Mouse (Mus musculus): ENCODE data around the gene Hhipl1. TPM values are rescaled to one million over a fixed set of nuclear protein-coding genes. Genes with fewer than 3 reads are reported as not detected.

The Hhipl1 gene
- polyA plus RNA-seq, 1 experiment: 0.54 TPM

DNA sequence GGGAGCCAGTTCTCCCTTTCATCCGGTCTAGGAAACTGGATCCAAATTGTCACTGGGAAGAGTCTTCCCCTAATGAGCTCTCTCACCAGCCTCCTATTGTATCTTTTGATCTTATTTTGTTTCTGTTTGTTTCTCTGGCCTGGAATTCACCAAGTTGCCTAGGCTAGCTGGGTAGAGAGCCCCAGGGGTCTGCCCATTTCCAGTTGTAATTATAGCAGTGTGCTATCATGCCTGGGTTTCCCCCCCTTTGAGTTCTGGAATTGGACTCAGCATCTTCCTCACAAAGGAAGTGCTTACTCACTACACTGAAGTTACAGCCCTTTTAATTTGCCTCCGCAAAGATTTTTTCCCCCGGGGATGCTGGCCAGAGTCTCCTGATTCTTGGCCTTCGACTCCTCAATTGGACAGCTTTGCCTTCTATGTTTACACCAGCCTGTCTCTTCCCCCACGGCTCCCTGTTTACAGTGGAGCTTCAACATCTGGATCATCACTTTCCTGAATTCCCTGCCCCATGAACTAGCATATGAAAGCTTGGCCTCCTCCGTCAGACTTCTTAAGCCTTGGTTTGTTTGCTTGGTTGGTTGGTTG is 2.2 kb upstream of the Hhipl1 start:
- Histone ChIP-seq H3K4me3 (ENCODE audit: control insufficient read depth, insufficient read depth, low read length) (no peak overlapping the region), H3K27ac (ENCODE audit: control insufficient read depth, insufficient read depth, low read length) (no peak overlapping the region), H3K27me3 (ENCODE audit: control insufficient read depth, insufficient read depth, low read length) (peaks cover 11% of the 10 kb centered on the region), H3K36me3 (ENCODE audit: control insufficient read depth, insufficient read depth, low read length) (no peaks in the 10 kb centered on the region), H3K4me1 (replicated peaks; ENCODE audit: control insufficient read depth, insufficient read depth, low read length) (no peaks in the 10 kb centered on the region)
- no peak for DNase-seq
- TF ChIP-seq POLR2A (IDR thresholded peaks at IDR 0.05; ENCODE audit: control insufficient read depth, extremely low read depth, insufficient read depth, low read length, poor library complexity): no peak
- no peak for TF ChIP-seq CTCF (IDR thresholded peaks at IDR 0.05; ENCODE audit: borderline replicate concordance, control insufficient read depth, extremely low read depth, insufficient read depth, low read length, poor library complexity)
- 53% methylated on average over 6 of the region's 6 CpGs for WGBS

DNA sequence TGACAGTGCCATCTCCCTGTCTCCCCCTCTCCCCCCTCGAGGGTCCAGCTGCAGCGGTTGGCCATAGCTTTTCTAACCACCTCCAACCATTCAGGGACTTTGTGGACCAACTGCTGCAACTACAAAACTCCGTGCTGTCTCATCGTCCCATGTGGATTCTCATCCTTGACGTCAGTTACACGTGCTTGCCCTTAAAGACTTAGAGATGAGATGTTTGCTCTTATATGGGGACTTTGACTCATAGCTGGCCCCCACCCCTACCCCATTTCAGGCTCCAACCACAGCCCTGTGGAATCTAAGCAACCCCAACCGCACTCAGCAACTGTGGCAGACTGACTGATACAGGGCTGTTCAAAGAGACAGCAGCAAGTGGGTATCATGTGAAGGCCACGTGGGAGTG is 898 bp upstream of the Hhipl1 start:
- no peak for TF ChIP-seq POLR2A (IDR thresholded peaks at IDR 0.05; ENCODE audit: control insufficient read depth, extremely low read depth, insufficient read depth, low read length, poor library complexity)
- no peak for TF ChIP-seq CTCF (IDR thresholded peaks at IDR 0.05; ENCODE audit: borderline replicate concordance, control insufficient read depth, extremely low read depth, insufficient read depth, low read length, poor library complexity)
- no peaks in the 10 kb centered on the region for H3K4me1 ChIP-seq (replicated peaks; ENCODE audit: control insufficient read depth, insufficient read depth, low read length)
- 71% methylated on average over 8 of the region's 8 CpGs for WGBS
- H3K4me3 ChIP-seq (ENCODE audit: control insufficient read depth, insufficient read depth, low read length): no peak overlapping the region
- DNase-seq: no peak
- H3K27ac ChIP-seq (ENCODE audit: control insufficient read depth, insufficient read depth, low read length): no peak overlapping the region
- H3K27me3 ChIP-seq (ENCODE audit: control insufficient read depth, insufficient read depth, low read length): peaks cover 11% of the 10 kb centered on the region
- no peaks in the 10 kb centered on the region for H3K36me3 ChIP-seq (ENCODE audit: control insufficient read depth, insufficient read depth, low read length)

DNA sequence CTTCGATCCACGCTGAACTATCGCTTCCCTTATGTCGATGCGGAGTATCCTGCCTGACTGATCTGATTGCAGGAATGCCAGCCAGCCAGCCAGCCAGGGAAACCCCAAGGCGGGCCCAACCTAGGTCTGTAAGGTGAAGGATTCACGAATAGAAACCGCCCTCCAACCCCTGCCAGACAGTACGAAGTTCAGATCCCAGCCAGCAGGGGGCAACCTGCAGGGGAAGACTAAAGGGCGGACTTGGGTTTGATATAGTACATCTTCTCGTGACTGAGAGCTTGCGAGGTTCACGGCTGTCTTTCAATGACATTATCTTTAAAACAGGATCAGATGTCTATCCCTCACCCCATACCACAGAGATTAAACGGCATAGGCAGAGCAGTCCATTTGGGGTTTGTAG is 1.5 kb downstream of the Hhipl1 start:
- peak; percentile 61 for DNase-seq
- Histone ChIP-seq H3K27me3 (ENCODE audit: control insufficient read depth, insufficient read depth, low read length) (peaks cover 11% of the 10 kb centered on the region), H3K27ac (ENCODE audit: control insufficient read depth, insufficient read depth, low read length) (no peak overlapping the region), H3K4me1 (replicated peaks; ENCODE audit: control insufficient read depth, insufficient read depth, low read length) (no peaks in the 10 kb centered on the region), H3K4me3 (ENCODE audit: control insufficient read depth, insufficient read depth, low read length) (no peak overlapping the region), H3K36me3 (ENCODE audit: control insufficient read depth, insufficient read depth, low read length) (no peaks in the 10 kb centered on the region)
- no peak for TF ChIP-seq POLR2A (IDR thresholded peaks at IDR 0.05; ENCODE audit: control insufficient read depth, extremely low read depth, insufficient read depth, low read length, poor library complexity)
- peak; percentile 77; the same call in 1 of the 2 replicates for TF ChIP-seq CTCF (IDR thresholded peaks at IDR 0.05; ENCODE audit: borderline replicate concordance, control insufficient read depth, extremely low read depth, insufficient read depth, low read length, poor library complexity)
- WGBS: 22% methylated on average over 14 of the region's 14 CpGs

DNA sequence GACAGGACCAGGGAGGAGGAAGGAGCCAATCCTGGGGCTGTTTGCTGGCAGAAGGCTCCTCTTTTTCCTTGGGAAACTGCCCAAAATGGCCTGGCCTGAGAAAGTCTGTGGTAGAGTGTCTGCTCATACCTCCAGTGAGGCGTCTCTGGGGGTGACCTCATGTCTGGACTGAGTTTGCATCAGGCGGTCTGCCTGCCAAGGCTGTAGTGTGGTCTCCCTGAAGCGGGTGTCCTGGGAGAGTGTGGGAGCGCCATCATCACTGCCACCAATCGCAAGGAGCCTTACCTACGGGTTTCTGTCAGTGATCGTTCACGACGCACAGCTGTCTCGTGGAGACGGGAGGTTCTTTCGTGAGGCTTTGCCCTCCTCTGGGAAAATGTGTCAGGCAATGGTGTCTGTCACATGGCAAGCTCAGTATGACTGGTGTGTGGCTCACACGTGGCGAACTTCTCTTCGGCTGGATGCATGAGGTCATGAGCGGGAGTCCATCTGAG is 2.3 kb downstream of the Hhipl1 start:
- TF ChIP-seq POLR2A (IDR thresholded peaks at IDR 0.05; ENCODE audit: control insufficient read depth, extremely low read depth, insufficient read depth, low read length, poor library complexity) (no peak), CTCF (IDR thresholded peaks at IDR 0.05; ENCODE audit: borderline replicate concordance, control insufficient read depth, extremely low read depth, insufficient read depth, low read length, poor library complexity) (no peak)
- Histone ChIP-seq H3K4me1 (replicated peaks; ENCODE audit: control insufficient read depth, insufficient read depth, low read length) (no peaks in the 10 kb centered on the region), H3K27ac (ENCODE audit: control insufficient read depth, insufficient read depth, low read length) (no peak overlapping the region), H3K4me3 (ENCODE audit: control insufficient read depth, insufficient read depth, low read length) (no peak overlapping the region), H3K36me3 (ENCODE audit: control insufficient read depth, insufficient read depth, low read length) (no peaks in the 10 kb centered on the region), H3K27me3 (ENCODE audit: control insufficient read depth, insufficient read depth, low read length) (peaks cover 11% of the 10 kb centered on the region)
- no peak for DNase-seq
- 94% methylated on average over 16 of the region's 16 CpGs for WGBS

DNA sequence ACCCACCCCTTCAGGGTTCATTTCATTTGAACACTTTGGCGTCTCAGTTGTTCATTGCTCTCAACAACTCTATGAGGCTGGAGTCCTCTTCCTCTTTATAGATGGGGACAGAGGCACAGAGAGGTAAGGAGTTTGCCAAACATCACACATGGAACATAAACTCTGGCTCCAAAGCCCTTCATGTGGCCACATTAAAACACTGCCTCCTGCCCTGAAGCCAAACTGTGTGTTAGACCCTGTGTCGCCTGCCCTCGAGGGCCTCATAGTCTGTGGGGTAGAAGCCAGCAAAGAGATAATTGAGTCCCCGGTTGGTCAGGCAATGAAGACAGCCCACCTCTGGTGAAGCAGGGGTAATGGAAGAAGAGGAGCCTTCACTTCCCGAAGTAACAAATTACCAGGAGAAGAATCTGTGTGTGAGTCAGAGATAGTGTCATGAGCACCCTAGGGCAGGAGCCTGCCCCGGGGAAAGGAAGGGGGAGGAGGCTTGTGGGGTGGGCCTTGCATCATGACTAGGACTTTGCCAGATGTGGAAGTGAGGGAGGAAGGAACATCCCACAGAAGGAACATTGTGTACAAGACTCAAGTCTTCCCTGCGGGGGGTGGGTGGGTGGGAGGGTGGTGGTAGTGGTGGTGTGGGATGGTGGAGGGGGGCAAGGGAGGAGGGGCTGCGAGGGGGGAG is 3.2 kb downstream of the Hhipl1 start:
- WGBS: 30% methylated on average over 7 of the region's 8 CpGs
- no peak for DNase-seq
- Histone ChIP-seq H3K27me3 (ENCODE audit: control insufficient read depth, insufficient read depth, low read length) (peaks cover 11% of the 10 kb centered on the region), H3K4me3 (ENCODE audit: control insufficient read depth, insufficient read depth, low read length) (no peak overlapping the region), H3K27ac (ENCODE audit: control insufficient read depth, insufficient read depth, low read length) (no peak overlapping the region), H3K4me1 (replicated peaks; ENCODE audit: control insufficient read depth, insufficient read depth, low read length) (no peaks in the 10 kb centered on the region), H3K36me3 (ENCODE audit: control insufficient read depth, insufficient read depth, low read length) (no peaks in the 10 kb centered on the region)
- TF ChIP-seq CTCF (IDR thresholded peaks at IDR 0.05; ENCODE audit: borderline replicate concordance, control insufficient read depth, extremely low read depth, insufficient read depth, low read length, poor library complexity): no peak
- TF ChIP-seq POLR2A (IDR thresholded peaks at IDR 0.05; ENCODE audit: control insufficient read depth, extremely low read depth, insufficient read depth, low read length, poor library complexity): no peak

DNA sequence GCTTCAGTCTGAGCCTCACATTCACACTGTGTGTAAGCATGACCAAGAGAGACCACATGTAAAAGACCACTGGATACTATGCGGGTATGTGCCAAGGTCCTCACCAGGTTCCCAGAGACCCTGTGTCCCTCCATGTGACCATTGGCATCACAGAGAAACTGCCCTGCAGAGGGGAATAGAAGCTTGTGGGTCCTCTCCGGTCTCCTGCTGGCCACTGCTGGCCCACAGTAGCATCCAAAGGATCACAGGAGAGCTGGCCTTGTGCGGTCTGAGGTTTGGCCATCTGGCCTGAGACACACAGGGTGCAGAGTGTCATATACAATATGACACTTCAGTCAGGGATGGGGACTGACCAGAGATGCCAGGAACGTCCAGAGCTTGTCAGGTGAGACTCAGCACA is 4.0 kb downstream of the Hhipl1 start:
- Histone ChIP-seq H3K4me3 (ENCODE audit: control insufficient read depth, insufficient read depth, low read length) (no peak overlapping the region), H3K36me3 (ENCODE audit: control insufficient read depth, insufficient read depth, low read length) (no peaks in the 10 kb centered on the region), H3K27ac (ENCODE audit: control insufficient read depth, insufficient read depth, low read length) (no peak overlapping the region), H3K27me3 (ENCODE audit: control insufficient read depth, insufficient read depth, low read length) (peaks cover 11% of the 10 kb centered on the region), H3K4me1 (replicated peaks; ENCODE audit: control insufficient read depth, insufficient read depth, low read length) (no peaks in the 10 kb centered on the region)
- TF ChIP-seq POLR2A (IDR thresholded peaks at IDR 0.05; ENCODE audit: control insufficient read depth, extremely low read depth, insufficient read depth, low read length, poor library complexity): no peak
- TF ChIP-seq CTCF (IDR thresholded peaks at IDR 0.05; ENCODE audit: borderline replicate concordance, control insufficient read depth, extremely low read depth, insufficient read depth, low read length, poor library complexity): no peak
- 90% methylated on average over 4 of the region's 4 CpGs for WGBS
- DNase-seq: no peak

All from thymus, adult 2 months (tissue).